Mouse (Mus musculus) CD4-positive helper T cell, adult 2 months (primary cell): ENCODE data around the gene Mgat2.
A peak's percentile ranks its signal among the peaks of the same experiment; 100 is the strongest.

Source experiments
- DNase-seq: peaks from one replicate; pipeline ENCODE4 v3.0.0-alpha.2; 2012; ENCODE audit warnings: low read depth, missing footprints, low spot score

Gene Mgat2

DNA sequence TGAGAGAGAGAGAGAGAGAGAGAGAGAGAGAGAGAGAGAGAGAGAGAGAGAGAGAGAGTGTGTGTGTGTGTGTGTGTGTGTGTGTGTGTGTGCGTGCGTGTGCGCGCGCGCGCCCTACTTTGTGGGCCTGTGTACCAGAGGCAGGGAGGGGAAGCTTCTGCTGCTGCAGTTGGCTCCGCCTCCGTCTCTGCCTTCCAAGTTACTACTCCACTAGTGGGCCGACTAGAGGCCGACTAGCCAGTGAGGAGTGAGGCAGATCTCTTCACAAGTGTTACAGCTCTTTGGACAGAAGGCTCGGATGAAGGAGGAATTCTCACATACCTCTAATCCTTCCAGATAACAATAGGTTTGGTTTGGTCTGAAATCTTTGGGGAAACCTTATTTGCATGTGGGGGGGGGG, 4.6 kb upstream of the Mgat2 start:
- no peak for DNase-seq

DNA sequence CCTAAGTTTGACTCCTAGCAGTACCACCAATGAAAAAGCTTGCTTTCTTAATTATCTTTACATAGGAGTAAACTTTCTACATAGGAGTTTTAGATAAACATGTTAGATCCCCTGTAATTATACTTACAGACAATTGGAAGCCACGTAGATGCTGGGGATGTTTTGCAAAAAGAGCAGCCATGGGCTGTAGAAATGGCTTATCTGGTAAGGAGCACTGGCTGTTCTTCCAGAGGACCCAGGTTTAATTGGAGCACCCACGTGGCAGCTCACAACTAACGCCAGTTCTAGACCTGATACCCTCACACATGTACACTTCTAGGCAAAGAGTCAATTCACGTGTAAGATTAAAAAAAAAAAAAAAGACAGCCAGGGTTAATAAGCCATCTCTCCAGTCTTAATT, 2.2 kb upstream of the Mgat2 start:
- no peak for DNase-seq

DNA sequence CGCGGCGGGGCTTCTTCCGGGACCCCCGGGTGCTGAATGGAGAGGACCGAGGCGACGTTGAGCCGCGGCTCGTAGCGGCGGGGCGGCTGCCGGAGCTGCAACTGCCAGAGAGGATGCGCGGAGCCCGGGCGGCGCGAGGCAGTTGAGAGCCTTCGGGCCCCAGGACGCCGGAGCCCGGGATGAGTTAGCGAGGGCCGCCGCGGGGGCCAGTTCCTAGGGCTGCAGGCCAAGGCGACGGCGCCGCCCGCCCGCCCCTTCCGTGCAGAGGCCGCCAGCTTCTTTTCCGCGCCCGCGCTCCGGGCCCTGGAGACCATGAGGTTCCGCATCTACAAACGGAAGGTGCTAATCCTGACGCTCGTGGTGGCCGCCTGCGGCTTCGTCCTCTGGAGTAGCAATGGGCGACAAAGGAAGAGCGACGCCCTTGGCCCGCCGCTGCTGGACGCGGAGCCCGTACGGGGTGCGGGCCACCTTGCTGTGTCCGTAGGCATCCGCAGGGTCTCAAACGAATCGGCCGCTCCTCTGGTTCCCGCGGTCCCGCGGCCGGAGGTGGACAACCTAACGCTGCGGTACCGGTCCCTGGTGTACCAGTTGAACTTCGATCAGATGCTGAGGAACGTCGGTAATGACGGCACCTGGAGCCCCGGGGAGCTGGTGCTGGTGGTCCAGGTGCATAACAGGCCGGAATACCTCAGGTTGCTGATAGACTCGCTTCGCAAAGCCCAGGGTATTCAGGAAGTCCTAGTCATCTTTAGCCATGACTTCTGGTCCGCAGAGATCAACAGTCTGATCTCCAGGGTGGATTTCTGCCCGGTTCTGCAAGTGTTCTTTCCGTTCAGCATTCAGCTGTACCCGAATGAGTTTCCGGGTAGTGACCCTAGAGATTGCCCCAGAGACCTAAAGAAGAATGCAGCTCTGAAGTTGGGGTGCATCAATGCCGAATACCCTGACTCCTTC, 662 bp downstream of the Mgat2 start:
- DNase-seq, result no peak

DNA sequence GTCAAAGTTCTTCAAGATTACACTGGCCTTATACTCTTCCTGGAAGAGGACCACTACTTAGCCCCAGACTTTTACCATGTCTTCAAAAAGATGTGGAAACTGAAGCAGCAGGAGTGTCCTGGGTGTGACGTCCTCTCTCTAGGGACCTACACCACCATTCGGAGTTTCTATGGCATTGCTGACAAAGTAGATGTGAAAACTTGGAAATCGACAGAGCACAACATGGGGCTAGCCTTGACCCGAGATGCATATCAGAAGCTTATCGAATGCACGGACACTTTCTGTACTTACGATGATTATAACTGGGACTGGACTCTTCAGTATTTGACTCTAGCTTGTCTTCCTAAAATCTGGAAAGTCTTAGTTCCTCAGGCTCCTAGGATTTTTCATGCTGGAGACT, 1.4 kb downstream of the Mgat2 start:
- DNase-seq, result no peak

DNA sequence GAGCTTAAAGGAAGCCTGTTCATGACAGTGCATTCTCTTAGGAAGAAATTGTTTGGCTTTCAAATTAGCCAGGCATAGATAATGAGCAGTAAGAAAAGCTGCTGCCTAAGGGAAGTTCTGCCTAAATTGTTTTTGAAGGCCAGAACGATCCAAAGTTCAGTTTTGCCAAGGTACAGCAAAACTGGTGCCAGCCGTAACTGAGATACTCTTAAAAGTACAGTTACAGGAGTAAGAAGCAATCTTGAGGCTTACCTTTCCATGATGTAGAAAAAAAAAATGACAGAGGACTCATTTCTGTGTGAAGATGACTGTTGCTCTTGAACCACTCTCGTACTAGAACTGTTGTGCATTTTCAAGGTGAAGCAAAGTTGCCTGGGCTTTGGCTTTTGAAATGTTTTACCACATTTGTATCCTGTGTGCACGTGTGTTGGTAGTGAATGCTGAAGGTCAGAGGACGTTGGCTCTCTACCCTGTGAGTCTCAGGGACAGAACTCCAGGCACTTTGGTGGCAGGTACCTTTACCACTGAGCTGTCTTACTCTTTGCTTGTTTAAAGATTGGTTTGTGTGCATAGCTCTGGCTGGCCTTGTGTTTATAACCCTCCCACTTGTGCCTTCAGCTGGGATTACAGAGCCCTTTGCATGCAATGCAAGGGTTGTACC, 3.0 kb downstream of the Mgat2 start:
- no peak for DNase-seq

DNA sequence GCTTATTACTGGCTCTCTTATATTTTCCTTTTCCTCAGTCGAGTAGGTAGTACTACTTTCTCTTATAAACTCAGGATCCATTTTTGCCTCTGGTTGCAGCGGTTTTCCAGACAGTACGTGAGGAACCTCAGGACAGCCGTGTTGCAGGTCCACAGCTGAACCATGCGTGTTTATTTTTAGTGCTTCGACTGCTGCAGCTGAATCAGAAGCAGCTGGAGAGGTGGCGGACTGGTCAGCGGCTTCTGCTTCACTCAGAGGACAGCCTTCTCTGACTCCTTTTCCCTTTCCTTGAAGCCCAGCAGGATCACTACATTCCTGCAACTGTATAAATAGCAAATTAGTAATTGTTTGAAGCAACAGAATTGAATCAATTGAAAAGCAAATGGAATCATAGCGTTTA, 6.1 kb downstream of the Mgat2 start:
- no peak for DNase-seq

DNA sequence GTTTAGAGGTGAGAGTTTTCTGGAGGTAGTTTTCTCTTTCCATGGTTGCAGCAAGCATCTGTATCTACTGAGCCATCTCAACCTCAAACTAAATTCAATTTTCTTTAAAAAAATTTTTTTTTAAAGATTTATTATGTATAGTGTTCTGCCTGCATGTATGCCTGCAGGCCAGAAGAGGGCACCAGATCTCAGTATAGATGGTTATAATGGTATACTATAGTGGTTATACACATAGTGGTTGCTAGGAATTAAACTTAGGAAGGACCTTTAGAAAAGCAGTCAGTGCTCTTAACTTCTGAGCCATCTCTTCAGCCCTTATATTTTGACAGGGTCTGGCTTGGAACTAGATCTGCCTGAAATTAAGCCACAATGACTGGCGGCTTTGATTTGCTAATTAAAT, 6.6 kb downstream of the Mgat2 start:
- peak; percentile 47 for DNase-seq

DNA sequence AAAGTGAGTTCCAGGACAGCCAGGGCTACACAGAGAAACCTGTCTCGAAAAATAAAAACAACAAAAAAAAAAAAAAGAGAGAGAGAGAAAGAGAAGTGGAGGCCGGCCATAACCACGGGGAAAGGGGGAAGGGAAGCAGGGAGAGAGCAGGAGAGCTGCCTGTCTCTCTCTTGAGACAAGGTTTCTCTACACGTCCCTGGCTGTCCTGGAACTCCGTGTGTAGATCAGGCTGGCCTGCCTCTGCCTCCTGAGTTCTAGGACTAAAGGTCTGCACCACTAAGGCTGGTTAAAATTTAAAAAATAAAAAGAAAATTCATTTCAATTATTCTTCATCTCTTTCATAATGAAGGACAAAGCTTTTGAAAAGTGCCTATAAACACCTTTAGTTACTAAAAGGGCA, 7.4 kb downstream of the Mgat2 start:
- no peak for DNase-seq

DNA sequence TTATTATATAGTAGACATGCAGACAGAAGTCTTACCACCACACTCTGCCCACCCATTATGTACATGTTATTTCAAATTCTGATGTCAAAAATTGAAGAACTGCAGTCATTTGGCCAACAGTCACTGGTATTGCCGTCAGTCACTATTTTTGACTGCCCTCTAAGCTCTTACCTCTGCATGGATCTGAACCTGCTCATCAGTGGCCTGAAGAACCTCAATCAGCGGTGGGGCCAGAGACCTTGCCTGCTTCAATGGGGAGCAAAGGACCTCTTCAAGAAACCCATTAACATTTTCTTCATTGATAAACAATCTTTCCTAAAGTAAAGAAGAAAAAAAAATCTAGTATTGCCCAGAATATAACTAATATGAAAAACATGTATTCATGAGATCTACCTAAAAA, 8.7 kb downstream of the Mgat2 start:
- DNase-seq, result no peak

DNA sequence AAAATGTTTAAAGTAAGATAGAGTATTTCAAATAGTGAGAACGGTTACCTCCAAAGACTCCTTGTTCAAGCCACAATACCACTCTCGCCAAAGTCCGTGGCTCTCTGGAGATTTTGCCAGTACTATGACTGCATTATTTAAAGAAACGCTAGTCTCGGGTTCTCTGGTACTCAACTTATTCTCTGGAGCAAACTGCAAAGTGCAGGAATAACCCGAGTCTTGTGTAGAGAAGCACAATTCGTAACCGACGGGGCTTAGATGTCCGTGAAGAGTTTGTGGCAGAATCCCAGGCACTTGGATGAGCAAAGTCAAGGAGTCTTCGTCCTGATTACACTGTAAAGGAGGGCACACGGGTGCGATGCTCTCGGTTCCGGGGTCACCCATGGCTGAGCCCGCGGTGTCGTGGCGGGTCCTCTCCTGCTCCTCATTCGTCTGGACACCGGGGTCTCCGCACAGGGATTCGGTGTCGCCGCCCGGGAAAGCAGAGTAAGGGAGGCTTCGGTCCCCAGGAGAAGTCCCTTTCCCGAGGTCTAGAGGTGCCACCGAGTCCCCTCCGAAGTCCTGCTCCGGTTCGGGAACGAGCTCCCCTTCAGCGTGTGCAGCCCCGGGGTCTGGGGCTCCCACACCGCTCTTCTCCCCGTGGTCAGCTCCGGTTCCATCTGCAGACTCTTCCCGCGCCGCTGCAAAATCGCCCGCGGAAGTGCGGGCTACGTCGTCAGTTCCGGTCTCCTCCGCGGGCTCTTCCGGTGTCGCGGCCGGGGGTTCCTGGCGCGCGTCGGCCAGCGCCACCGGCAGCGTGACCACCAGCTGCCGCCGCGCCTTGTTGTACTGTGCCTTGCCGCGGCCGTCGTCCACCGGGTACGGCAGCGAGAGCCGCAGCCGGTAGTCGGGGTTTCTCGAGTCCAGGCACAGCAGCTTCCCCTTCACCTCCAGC, 12.8 kb downstream of the Mgat2 start, which contains the start of gene Gm49383:
Gene Gm49383, minus strand, starts transcription at position 661 of the 934 bp plus-strand sequence.
- DNase-seq, result peak; percentile 83

DNA sequence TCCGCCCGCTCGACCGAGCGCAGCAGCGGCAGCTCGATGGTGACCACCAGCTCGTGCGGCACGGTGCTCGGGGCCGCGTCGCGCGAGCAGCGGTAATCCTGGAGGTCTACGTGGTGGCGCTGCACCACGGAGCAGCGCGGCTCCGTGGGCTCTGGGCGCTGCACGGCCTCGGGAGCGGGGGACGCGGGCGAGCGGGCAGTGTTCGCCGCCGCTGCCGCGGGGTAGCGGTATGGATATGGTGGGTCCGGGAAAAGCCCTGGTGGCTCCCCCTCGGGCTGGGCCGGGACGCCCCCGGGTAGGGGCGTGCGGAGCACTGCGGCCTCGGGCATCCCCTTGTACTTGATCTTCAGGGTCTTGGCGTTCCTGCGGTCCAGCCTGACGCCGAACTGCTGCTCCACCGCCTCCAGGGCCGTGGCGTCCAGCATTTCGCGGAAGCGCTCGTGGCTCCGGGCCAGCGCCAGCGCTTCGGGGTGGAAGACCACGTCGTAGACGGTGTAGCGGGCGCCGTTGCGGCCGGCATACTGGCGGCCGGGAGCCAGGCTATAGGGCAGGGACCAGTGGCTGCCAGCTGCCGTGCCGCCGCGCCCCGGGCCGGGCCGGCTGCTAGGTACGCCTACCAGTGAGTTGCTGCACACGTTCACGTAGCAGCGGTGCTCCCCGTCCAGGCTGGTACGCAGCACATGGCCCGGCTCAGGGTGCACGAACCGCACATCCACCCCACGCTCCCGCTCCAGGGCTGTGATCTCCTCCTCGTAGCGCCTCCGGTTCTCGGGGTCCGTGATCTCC, 13.6 kb downstream of the Mgat2 start:
- peak; percentile 79 for DNase-seq

DNA sequence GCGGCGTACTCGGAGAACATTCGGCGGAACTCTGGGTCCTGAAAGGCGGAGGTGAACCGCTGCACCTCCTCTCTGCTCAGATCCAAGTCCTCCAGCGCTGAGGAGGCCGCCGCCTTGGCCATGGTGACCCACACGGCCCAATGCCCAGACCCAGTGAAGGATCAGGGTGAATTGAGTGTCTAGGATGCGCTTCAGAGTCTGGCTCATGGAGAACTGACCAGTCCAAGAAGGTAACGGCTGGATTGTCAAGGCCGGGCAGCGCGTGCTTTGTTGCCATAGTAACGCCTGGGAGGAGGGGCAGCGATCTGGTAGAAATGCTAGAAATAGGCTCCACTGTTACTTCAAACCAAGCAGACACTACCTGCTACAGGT, 14.2 kb downstream of the Mgat2 start, which contains the start of gene Dnaaf2:
Gene Dnaaf2, minus strand, starts transcription at position 266 of the 372 bp plus-strand sequence.
- DNase-seq, result no peak

DNA sequence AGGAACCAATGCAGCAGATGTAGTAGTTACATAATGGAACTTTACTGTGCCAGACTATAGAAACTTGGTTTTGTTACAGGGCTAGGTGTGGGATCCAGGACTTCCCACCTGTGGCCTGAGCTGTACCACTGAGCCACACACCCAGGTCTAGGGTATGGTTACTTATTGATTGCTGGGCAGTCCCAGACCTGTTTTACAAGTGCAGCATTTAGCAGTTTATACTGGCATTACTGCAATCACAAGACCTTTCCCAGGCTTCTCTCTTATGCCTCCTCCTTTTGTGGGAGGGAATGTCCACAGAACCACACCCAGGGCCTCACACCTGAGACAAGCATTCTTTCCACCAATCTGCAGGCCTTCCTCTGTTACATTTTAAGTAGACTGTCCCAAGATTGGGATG, 15.0 kb downstream of the Mgat2 start:
- no peak for DNase-seq

DNA sequence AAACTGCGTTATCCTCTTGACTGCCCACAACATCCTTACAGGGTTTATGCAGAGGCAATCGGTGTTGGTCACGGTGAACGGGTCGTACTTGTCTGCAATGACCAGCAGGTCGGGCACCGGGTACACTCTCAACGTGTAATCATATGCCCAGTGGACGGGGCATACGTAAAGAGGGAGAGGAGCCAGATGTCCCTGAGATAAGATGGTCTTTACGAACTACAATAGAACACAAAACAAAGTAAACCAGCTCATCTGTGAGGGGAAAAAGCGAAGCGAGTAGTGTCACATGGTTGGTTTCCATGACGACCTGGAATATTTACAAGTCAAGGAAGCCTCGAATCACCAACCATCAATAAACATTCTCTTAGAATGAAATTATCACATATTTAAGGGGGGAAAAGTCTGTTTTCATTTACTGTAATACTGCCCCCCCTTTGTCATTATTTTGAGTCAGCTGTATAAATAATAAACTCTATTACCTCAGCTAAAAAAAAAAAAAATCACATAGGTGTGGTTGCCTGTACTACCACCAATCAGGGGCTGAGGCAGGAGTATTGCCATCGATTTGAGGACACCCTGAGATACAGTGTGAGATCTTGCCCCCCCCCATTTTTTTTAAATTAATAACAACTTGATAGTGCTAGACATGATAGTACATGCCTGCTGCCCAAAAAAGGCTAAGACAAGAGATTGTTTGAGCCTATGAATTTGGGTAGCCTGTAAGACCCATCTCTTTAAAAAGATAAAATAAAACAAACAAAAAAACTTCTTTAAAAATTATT, 20.3 kb downstream of the Mgat2 start, which contains the start of gene Gm49384:
Gene Gm49384, minus strand, starts transcription at position 216 of the 782 bp plus-strand sequence.
- peak; percentile 43 for DNase-seq

DNA sequence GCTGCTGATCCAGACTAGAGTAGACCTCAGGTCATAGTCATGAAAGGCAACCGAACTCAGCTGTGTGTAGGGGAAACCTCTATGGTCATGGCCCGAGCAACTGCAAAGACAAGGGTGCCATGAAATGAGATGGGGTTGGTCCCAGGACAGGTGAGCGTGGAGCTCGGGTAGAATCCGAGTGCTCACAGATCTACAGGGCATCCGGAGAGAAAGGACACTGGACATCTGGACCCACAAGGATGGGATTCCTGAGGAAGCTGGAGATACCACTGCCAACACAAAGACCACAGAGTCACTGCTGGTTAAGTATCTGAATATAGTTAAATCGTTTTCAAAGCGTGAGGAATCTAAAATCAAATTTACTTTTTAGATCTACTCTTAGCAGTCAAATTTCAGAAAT, 23.4 kb downstream of the Mgat2 start:
- no peak for DNase-seq

DNA sequence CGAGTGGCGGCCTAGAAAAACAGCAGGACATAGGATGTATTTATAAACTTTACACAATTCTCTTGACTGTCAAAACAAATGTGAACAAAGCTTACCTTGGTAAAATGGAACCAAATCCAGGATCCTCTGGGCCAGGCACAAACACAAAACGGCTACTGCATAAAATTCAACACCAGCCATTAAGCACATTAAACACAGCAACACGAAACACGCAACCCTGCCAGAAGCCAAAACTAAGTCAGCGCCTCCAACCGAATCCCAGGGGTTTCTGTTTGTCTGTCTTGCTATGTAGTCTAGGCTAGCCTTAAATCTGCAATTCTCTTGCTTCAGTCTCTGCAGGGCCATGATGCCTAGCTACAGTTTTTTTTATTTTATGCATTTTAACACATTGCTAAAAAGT, 24.0 kb downstream of the Mgat2 start:
- DNase-seq, result no peak

DNA sequence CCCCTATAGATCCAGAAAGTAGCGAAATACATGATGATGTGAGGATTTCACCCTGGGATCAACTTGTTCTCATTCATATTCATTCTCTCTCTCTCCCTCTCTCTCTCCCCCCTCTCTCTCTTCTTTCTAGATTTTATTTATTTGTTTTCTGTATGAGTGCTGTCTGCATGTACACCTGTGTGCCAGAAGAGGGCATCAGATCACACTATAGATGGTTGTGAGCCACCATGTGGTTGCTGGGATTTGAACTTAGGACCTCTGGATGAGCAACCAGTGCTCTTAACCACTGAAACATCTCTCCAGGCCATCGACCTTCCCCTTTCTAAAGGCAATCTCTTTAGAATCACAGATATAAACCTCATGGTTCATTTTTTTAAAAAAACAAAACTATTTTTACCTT, 24.6 kb downstream of the Mgat2 start:
- peak; percentile 23 for DNase-seq

DNA sequence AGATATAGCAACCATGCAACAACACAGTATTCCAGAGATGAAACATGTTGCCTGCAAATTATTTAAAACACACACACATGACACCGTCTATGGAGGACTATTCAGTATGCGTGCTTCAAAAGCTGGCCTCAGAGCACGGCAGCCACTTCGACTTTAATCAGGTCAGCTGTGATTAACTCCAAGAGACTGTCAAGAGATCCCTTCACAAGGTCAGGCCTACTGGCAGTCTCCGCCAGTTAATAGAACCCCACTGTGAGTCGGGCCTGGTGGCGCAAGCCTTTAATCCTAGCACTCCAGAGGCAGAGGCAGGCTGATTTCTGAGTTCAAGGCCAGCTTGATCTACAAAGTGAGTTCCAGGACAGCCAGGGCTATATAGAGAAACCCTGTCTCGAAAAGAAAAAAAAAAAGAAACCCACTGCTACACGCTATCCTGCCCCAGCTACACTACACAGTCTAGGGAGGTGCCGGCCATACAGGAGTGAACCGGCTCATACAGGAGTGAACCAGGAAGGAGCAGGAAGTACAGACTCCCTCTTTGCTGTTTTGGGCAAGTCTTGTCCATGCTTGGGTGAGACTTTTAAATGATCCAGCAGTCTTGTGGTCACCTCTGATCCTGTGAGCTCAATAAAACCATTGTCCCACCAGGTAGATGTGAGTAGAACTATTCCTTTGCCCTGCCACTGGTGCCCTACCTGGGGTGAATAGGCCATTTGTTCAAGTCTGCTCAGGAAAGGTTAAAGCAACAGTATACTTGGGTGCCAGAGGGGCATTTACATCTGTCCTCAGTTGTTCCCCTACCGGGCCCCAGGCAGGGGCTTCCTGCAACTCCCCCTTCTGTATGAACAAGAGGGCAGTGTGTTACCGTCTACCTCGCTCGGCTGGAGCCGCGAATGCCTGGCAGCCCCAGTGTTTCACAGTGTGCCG, 26.4 kb downstream of the Mgat2 start:
- no peak for DNase-seq

DNA sequence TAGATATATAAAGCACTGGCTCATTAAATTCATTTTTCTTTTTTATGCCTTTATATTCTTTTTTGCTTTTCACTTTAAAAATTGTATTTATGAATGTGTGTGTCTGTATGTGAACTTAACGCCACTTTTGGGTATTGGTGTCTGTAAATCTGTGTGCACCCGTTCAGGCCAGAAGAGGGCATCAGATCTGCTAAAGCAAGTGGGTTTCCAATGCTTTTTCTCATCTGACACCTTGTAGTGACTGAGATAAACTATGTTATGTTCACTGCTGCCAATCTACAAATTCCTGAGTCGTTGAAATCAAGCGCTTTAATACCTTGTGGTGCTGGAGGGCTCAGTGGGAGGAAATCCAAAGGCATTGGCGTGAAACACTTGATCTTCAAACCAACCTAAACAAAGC, 27.1 kb downstream of the Mgat2 start:
- peak; percentile 37 for DNase-seq
